Mouse (Mus musculus): Measurements from ENCODE around the gene Pced1b.

- TF ChIP-seq POLR2A (IDR thresholded peaks at IDR 0.05; ENCODE audit: insufficient read depth, low read depth, low read length) (no peak), EP300 (IDR thresholded peaks at IDR 0.05; ENCODE audit: insufficient read depth, low read depth, low read length) (no peak)
Observed at GRCm38 (mm10) chr15:97318365-97319001, 71.6 kb downstream of the Pced1b start.

Data from heart, adult 2 months (tissue).